Mouse (Mus musculus) forelimb bud, embryonic 11.5 days (tissue): ENCODE measurements around the gene Txlna.

ENCODE experiments used
- DNase-seq: peaks from one replicate; pipeline ENCODE4 v3.0.0-alpha.2; 2012; ENCODE audit warnings: low read depth, low spot score

Txlna gene

DNA sequence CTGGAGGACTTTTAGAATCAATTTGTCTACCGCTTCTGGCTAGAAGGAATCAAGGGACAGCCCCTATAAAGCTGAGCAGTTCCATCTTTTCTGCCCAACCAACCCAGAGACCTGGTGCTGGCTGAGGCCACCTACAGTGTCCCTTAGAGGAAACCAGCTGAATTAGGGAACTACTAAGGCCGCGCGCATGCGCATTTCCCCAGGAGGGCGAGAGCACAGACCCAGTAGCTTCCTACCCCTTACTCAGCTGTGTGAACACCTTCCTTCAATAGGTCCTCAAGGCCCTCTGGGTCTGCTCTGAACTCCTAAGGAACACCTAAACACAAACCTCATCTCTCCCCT lies 15.9 kb downstream of the Txlna start:
- no peak for DNase-seq

GRCm38 (mm10) chr4:129624281-129625028 lies 16.4 kb downstream of the Txlna start:
- peak; percentile 80 for DNase-seq

GRCm38 (mm10) chr4:129623681-129624091 lies 17.2 kb downstream of the Txlna start, which contains the start of gene Ccdc28b:
Gene Ccdc28b (minus strand): TSS chr4:129623947.
- no peak for DNase-seq

DNA sequence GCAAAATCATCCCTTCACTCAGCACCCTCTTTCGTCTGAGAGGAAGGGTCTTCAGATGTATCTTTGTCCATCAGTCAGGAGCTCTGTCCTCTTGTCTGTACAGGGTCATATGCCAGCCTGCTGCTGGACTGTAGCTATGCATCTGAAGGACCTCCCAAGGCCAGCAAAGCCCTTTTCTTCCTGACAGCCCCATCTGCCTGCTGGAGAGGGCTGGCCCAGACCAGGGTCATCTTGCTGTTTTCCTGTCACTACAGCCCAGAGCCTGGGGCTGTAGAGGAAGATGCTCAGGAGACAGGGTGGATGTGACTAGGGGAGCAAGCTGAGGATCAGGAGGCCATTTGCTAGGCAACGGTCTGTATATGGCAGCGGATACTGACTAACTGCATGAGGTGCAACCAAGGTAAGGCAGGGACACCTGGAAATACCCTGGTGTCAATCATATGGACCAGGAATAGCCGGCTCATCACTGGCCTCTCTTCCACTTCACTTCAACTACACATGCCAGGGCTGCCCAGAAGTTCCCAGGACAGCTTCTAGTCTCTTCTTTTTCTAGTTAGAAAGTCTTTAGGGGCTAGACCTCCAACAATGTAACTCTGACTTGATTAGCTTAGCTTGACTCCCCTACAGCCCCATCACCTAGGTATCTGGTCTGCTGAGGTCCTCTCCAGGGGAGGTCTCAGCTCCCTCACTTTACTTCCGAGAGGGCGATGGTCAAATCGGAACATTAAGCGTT lies 17.9 kb downstream of the Txlna start:
- DNase-seq, result no peak

GRCm38 (mm10) chr4:129622120-129622802 lies 18.6 kb downstream of the Txlna start:
- no peak for DNase-seq

- no peak for DNase-seq
Measured at GRCm38 (mm10) chr4:129621283-129621841, 19.5 kb downstream of the Txlna start.

DNA sequence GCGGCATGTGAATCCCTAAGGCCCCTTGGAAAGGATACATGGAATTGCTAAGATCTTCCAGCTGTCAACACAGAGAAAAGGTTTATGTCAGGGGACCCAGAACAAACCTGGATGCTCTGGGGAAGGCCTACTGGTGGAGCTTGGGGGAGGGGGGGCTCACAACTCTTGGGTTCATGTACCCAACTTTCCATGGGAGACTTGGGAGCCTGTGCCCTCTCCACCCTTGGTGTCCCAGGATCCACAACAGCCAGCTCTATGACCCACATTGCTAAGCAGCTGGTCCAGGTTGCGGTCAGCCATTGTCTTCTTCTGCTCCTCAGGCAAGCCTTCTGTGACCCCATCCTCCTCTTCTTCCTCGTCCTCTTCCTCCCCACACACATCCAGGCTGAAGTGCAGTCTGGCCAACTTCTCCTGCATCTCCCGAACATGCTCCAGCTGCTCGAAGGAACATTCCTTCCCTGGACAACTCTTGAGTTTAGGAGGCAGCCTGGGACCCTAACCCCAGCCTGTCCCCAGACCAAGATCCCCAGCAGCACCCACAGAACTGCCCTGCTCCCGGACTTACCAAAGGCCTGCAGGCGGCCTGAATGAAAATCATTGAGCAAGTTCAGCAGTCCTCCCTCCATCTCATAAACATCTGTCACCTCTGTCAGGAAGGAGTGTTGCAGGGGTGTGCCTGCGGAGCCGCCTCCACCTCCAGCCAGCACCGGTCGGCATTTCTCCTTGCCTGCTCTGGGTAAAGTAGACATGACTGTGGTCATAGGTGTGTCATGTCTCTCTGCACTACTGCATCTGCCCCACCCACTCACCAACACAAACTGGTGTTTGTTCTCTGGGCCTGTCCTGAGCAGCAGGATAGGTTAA lies 20.2 kb downstream of the Txlna start:
- no peak for DNase-seq

DNA sequence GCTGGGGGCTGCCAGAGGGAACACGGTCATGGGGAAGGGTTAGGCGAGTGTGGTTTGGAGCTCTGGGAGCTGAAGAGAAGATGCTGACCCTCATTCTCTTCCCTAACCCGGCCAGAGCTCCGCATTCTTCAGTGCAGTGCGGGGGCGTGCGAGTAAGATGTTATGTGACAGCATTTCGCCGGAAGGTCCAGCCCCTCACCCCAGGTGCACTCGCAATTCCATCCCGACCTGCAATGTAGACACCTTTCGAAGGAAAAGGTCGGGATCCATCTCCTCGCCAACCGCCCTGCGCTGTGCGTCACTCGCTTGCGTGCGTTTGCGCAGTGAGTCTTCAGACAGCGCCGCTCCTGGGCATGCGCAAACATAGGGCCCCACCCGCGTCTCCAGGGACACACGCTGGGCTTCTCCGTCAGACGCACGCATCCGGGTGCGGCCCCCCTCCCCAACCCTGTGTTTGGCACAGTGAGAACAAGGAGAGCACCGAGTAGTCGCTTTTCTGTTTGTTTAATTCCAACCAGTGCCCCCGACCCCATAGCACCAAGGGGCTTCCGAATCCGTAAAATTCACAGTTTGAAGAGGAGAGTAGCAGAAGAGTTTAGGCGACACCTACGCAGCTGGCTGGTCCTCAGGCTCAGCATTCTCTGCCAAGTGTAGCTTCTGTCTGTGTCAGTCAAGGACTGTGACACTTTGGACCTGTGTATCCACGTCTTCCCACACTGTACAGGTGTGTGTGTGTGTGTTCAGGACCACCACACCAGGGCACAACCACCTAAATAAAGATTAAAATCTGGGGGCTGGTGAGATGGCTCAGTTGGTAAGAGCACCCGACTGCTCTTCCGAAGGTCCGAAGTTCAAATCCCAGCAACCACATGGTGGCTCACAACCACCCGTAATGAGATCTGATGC lies 21.8 kb downstream of the Txlna start, which contains the start of gene Iqcc:
Gene Iqcc (minus strand): TSS at position 314 of the 906 bp plus-strand sequence.
- peak; percentile 89 for DNase-seq

DNA sequence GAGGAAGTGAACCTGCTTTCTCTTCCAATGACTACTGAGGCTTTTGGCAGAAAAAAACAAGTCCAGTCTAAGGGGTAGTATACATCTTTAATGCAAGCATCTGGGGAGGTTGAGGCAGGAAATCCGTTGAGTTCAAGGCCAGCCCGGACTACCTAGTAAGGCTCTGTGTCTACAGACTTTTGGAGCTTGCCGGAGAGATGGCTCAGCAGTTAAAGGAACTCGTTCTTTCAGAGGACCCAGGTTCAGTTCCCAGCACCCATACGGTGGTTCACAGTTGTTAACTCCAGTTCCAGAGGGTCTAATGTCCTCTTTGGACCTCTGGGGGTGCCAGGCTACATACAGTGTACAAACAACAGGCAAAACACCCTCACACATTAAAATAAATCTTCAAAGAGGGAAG lies 22.8 kb downstream of the Txlna start:
- DNase-seq, result no peak

GRCm38 (mm10) chr4:129617121-129617641 lies 23.7 kb downstream of the Txlna start:
- no peak for DNase-seq

- DNase-seq, result no peak
Measured at GRCm38 (mm10) chr4:129616631-129617030, 24.2 kb downstream of the Txlna start.

DNA sequence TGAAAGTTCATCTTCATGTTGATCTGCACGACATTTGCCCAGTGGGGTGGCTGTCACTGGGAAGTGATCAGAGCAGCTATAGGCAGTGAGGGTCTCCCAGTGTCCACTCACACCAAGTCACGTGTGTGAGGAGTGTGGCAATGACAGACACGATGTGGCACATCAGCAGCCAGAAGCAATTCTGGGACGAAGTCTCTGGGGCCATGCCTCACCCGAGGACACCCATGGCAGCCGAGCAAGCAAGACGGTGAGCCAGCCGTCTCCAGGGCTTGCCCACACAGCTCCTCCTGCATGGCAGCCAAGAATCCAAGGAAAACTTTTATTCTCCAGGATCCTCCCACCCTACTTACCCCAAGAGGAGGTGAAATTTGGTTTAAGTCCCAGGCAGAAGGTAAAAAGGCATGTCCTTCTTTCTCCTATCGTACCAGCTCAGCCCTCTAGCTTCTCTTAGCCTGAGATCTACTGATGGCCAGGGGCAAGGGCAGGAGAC lies 25.0 kb downstream of the Txlna start:
- no peak for DNase-seq

DNA sequence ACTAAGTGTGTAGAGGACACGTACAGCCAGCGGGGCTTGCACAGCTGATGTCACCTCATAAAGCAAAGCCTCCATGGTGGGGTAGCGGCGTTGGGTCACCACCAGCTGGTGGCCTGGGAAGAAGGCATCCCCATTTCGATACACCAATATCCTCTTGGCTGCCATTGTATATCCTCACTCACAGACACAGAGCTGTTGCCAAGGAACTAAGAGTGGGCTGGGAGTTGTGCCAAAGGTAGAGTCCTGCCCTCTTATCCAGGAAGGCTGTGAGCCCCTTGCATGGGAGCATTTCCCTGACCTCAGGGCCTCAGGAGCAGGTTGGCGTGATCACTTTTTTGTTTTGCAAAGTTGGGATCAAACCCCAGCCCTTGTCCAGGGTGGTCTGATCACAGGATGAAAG lies 26.8 kb downstream of the Txlna start, which contains the start of gene Dcdc2b:
Gene Dcdc2b (minus strand): TSS at position 165 of the 400 bp plus-strand sequence.
- no peak for DNase-seq

DNA sequence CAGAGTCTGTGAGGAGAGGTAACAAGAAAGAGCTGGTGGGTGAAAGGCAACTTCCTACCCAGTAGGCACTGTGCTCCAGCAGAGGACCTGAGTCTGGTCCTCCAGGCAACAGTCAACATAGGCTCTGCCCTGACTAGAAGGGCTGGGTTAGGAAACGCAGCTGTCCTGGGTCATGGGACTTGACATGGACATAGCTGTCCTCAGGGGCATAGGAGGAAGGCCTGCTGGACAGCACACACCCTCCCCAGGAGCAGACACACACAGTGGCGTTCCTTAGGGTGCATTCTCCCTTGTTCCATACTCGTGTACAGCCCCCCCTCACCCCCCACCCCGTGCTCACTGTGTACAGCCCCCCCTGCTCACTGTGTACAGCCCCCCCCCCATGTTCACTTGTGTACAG lies 30.4 kb downstream of the Txlna start:
- no peak for DNase-seq

- no peak for DNase-seq
Measured at GRCm38 (mm10) chr4:129610026-129610425, 30.8 kb downstream of the Txlna start.

GRCm38 (mm10) chr4:129609139-129609631 lies 31.7 kb downstream of the Txlna start:
- DNase-seq, result no peak

- DNase-seq, result peak; percentile 88
Measured at GRCm38 (mm10) chr4:129608426-129609025, 32.3 kb downstream of the Txlna start.

GRCm38 (mm10) chr4:129600233-129601158 lies 40.4 kb downstream of the Txlna start, which contains the start of the genes Eif3i and Tmem234:
Gene Eif3i (minus strand): TSS chr4:129600648.
Gene Tmem234 (plus strand): TSS chr4:129600668.
- DNase-seq, result peak; percentile 81
